Mouse (Mus musculus) testis, adult 2 months (tissue): ENCODE data around the gene Bbs12. TPM values are rescaled to one million over a fixed set of nuclear protein-coding genes. Genes with fewer than 3 reads are reported as not detected.

Experiments
- H3K27ac ChIP-seq: fragments of 200-500 bp; 2 replicates; pipeline ENCODE4 v1.5.1; 2012; ENCODE audit warnings: low read depth, low read length; ENCODE audit not compliant: control insufficient read depth, insufficient read depth
- H3K27me3 ChIP-seq: fragments of 200-500 bp; 2 replicates; pipeline ENCODE4 v1.6.1; 2012; ENCODE audit warnings: mild to moderate bottlenecking, low read length, moderate library complexity; ENCODE audit not compliant: control insufficient read depth, insufficient read depth
- H3K36me3 ChIP-seq: fragments of 200-500 bp; 2 replicates; pipeline ENCODE4 v1.6.1; 2012; ENCODE audit warnings: mild to moderate bottlenecking, low read length; ENCODE audit not compliant: control insufficient read depth, insufficient read depth
- H3K4me1 ChIP-seq: fragments of 200-500 bp; 2 replicates; pipeline ENCODE4 v1.6.1; 2012; ENCODE audit warnings: low read length; ENCODE audit not compliant: control insufficient read depth, insufficient read depth
- H3K4me3 ChIP-seq: fragments of 200-500 bp; 2 replicates; pipeline ENCODE4 v1.5.1; 2012; ENCODE audit warnings: low read depth, mild to moderate bottlenecking, low read length, moderate library complexity, mixed read lengths; ENCODE audit not compliant: control insufficient read depth
- CTCF ChIP-seq: fragments of 200-500 bp; IDR thresholded peaks from 2 replicates; pipeline ENCODE4 v1.5.1; 2012; ENCODE audit warnings: low read depth, mild to moderate bottlenecking, inconsistent platforms, low read length, moderate library complexity; ENCODE audit not compliant: control insufficient read depth, insufficient read depth, insufficient replicate concordance
- POLR2A ChIP-seq: fragments of 200-500 bp; IDR thresholded peaks from 2 replicates; pipeline ENCODE4 v1.6.1; 2012; ENCODE audit warnings: low read depth, mild to moderate bottlenecking, inconsistent platforms, low read length, moderate library complexity; ENCODE audit not compliant: control insufficient read depth
- polyA plus RNA-seq: library from polyadenylated mRNA; depleted of rRNA; stranded (reverse); fragments of >200 nt; gene quantifications from 2 replicates; pipeline ENCODE4 v1.2.3, GENCODE M21; 2012

The Bbs12 gene
- polyA plus RNA-seq, 1 experiment = 2.4 TPM

GRCm38 (mm10) chr3:37348221-37349165 is 36.1 kb downstream of the Bbs12 start, which contains the start of gene Fgf2:
Fgf2 (plus strand) TSS chr3:37348346.
- peak within 1 kb of the TSS; percentile 87 for H3K4me3 ChIP-seq
- peak within 1 kb of the TSS; percentile 66 for H3K27ac ChIP-seq
- peaks cover 13% of the 10 kb centered on the region for H3K4me1 ChIP-seq
- TF ChIP-seq CTCF = no peak
- no peak for TF ChIP-seq POLR2A
- no peaks in the 10 kb centered on the region for H3K36me3 ChIP-seq
- H3K27me3 ChIP-seq = peaks cover 3% of the 10 kb centered on the region

GRCm38 (mm10) chr3:37349166-37349548 is 36.8 kb downstream of the Bbs12 start:
- peaks cover 3% of the 10 kb centered on the region for H3K27me3 ChIP-seq
- no peak overlapping the region; the same call in 1 of the 2 replicates for H3K27ac ChIP-seq
- peak overlapping the region; percentile 87 for H3K4me3 ChIP-seq
- H3K36me3 ChIP-seq = no peaks in the 10 kb centered on the region
- H3K4me1 ChIP-seq = peaks cover 13% of the 10 kb centered on the region
- TF ChIP-seq POLR2A (no peak), CTCF (no peak)

- H3K27me3 ChIP-seq = peaks cover 3% of the 10 kb centered on the region
- H3K4me3 ChIP-seq = no peak overlapping the region
- H3K36me3 ChIP-seq = no peaks in the 10 kb centered on the region
- TF ChIP-seq CTCF = no peak
- no peak for TF ChIP-seq POLR2A
- H3K27ac ChIP-seq = no peak overlapping the region
- H3K4me1 ChIP-seq = peaks cover 13% of the 10 kb centered on the region
Observed at GRCm38 (mm10) chr3:37350386-37350785, 38.0 kb downstream of the Bbs12 start.

DNA sequence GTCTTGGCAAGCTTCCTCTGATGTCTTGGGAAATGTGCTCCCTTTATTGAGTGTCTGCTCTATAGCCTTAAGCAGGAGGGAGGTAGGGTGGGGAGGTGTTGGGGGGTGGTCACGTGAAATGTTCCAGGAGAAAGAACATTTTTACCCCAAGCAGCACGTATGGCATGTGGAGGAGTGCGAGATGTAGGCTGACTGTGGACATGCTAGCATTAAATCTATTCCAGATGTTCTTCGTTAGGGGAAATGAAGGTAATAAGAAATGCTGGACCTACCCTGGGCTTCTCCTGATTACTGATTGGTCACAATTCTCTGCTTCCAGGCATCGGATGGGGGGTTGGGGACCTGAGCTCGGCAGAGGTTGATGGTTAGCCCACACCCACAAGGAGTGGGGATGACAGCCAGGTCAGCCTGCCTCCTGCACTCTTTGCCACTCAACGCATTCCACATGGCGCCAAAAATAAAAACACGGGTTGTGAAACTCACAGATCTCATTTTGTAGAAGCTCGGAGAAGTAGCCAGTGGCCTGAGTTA is 41.7 kb downstream of the Bbs12 start:
- H3K27ac ChIP-seq = no peak overlapping the region
- no peak for TF ChIP-seq CTCF
- TF ChIP-seq POLR2A = no peak
- H3K36me3 ChIP-seq = no peaks in the 10 kb centered on the region
- peaks cover 3% of the 10 kb centered on the region for H3K4me1 ChIP-seq
- H3K27me3 ChIP-seq = peaks cover under 1% of the 10 kb centered on the region; the same call in 1 of the 2 replicates
- H3K4me3 ChIP-seq = no peak overlapping the region

GRCm38 (mm10) chr3:37354737-37355136 is 42.4 kb downstream of the Bbs12 start:
- Histone ChIP-seq H3K27me3 (no peaks in the 10 kb centered on the region), H3K27ac (no peak overlapping the region), H3K36me3 (no peaks in the 10 kb centered on the region), H3K4me1 (no peaks in the 10 kb centered on the region), H3K4me3 (no peak overlapping the region)
- no peak for TF ChIP-seq POLR2A
- no peak for TF ChIP-seq CTCF

DNA sequence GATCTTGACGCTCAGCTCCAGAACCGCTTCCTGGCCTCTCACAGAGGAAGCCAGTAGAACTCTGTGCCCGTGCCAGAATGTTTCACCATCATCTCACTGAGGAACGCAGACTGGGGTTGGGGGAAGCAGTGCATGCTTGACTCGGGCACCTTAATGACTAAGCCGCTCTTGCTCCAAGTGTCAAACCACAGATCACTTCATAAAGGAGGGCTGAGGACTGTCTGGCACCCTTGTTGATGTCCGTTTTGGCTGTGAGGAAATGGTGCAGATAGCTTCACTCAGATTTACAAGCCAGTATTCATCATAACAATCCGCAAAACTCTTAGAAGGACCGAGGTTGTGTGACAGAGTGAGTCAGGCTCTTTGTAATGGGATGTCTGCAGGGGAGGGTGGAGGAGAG is 48.4 kb downstream of the Bbs12 start:
- H3K27me3 ChIP-seq = no peaks in the 10 kb centered on the region
- no peaks in the 10 kb centered on the region for H3K36me3 ChIP-seq
- H3K27ac ChIP-seq = no peak overlapping the region
- TF ChIP-seq CTCF (no peak), POLR2A (no peak)
- H3K4me3 ChIP-seq = no peak overlapping the region
- no peaks in the 10 kb centered on the region for H3K4me1 ChIP-seq

- TF ChIP-seq CTCF (no peak), POLR2A (no peak)
- no peaks in the 10 kb centered on the region for H3K27me3 ChIP-seq
- H3K36me3 ChIP-seq = no peaks in the 10 kb centered on the region
- no peaks in the 10 kb centered on the region; the same call in 1 of the 2 replicates for H3K4me1 ChIP-seq
- no peak overlapping the region for H3K27ac ChIP-seq
- H3K4me3 ChIP-seq = no peak overlapping the region
Observed at GRCm38 (mm10) chr3:37365144-37365543, 52.8 kb downstream of the Bbs12 start.

DNA sequence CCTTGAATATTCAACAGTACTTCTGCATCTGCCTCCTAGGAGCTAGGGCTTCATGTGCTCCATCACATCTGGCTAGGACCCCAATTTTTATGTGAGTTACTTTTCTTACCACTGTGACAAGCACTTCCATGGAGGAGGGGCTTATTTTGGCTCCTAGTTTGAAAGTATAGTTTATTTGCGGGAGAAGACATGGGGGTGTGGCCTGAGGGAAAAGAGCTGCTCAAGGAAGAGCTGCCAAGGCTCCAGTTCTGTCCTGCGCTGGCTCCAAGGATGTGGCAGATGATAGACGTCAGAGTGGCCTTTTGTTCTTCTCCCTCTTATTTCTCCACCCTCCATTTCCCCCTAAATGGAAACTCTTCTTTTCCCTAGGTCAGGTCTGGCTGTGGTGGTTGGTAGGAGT is 53.6 kb downstream of the Bbs12 start:
- no peaks in the 10 kb centered on the region for H3K27me3 ChIP-seq
- H3K36me3 ChIP-seq = no peaks in the 10 kb centered on the region
- no peak overlapping the region for H3K4me3 ChIP-seq
- H3K4me1 ChIP-seq = no peaks in the 10 kb centered on the region; the same call in 1 of the 2 replicates
- TF ChIP-seq POLR2A (no peak), CTCF (no peak)
- no peak overlapping the region for H3K27ac ChIP-seq
